Comparison of ENCODE assay signal across 10 mouse cellular contexts in genomic region chr3:101047586-101048275, GRCm38 (mm10). TPM values are rescaled to one million over a fixed set of nuclear protein-coding genes. Genes with fewer than 3 reads are reported as not detected.
DNase-seq lines count a peak whose midpoint lies in the region; ATAC-seq lines count a peak whose summit lies in the region.
"Had no signal": no experiment of that assay in that cellular context is flagged by ENCODE, and none has a peak within 500 bp of the region (broad histone marks: within the 10 kb centered on the region; RNA-seq: fewer than 3 reads in every experiment).

No protein-coding gene starts in this region.

- peaks cover 13% of the 10 kb centered on the region for H3K36me3 ChIP-seq in midbrain, embryonic 13.5 days
- H3K36me3 ChIP-seq in midbrain, embryonic 16.5 days (ENCODE audit: control insufficient read depth, insufficient read depth, low read length): peaks cover 5% of the 10 kb centered on the region; the same call in 1 of the 2 replicates
- peaks cover 5% of the 10 kb centered on the region for H3K36me3 ChIP-seq in hindbrain, embryonic 16.5 days (ENCODE audit: control insufficient read depth, insufficient read depth, low read length)

- H3K4me3 ChIP-seq in midbrain, embryonic 13.5 days (replicated peaks): no peak overlapping the region
- no peak overlapping the region for H3K4me3 ChIP-seq in midbrain, embryonic 16.5 days (ENCODE audit: low read depth, low read length)
- H3K4me3 ChIP-seq in hindbrain, embryonic 16.5 days (ENCODE audit: low read length): no peak overlapping the region
- H3K4me3 ChIP-seq: limb, embryonic 12.5 days had no signal

- 79% methylated on average over 15 of the region's 15 CpGs for WGBS in midbrain, embryonic 13.5 days
- WGBS in midbrain, embryonic 16.5 days: 76% methylated on average over 15 of the region's 15 CpGs
- 71% methylated on average over 15 of the region's 15 CpGs for WGBS in hindbrain, embryonic 16.5 days

- peak; percentile 24; the same call in 1 of the 2 replicates for ATAC-seq in midbrain, embryonic 13.5 days
- ATAC-seq in midbrain, embryonic 16.5 days: no peak
- ATAC-seq in hindbrain, embryonic 16.5 days: no peak

- H3K4me1 ChIP-seq in midbrain, embryonic 13.5 days (replicated peaks): peaks cover 12% of the 10 kb centered on the region
- no peaks in the 10 kb centered on the region for H3K4me1 ChIP-seq in midbrain, embryonic 16.5 days (ENCODE audit: control insufficient read depth, insufficient read depth, low read length)
- H3K4me1 ChIP-seq in hindbrain, embryonic 16.5 days (ENCODE audit: control insufficient read depth, insufficient read depth, low read depth, low read length): no peaks in the 10 kb centered on the region; the same call in 1 of the 2 replicates

- H3K9me3 ChIP-seq in midbrain, embryonic 13.5 days: no peaks in the 10 kb centered on the region
- H3K9me3 ChIP-seq in midbrain, embryonic 16.5 days (replicated peaks; ENCODE audit: control insufficient read depth, low read length, poor library complexity, severe bottlenecking): no peaks in the 10 kb centered on the region
- H3K9me3 ChIP-seq in hindbrain, embryonic 16.5 days (ENCODE audit: control insufficient read depth, low read length): no peaks in the 10 kb centered on the region
- H3K9me3 ChIP-seq: limb, embryonic 12.5 days had no signal

- no peak overlapping the region for H3K9ac ChIP-seq in midbrain, embryonic 13.5 days (replicated peaks)
- H3K9ac ChIP-seq in midbrain, embryonic 16.5 days (ENCODE audit: low read depth, low read length): no peak overlapping the region
- no peak overlapping the region for H3K9ac ChIP-seq in hindbrain, embryonic 16.5 days (ENCODE audit: low read depth, low read length)
- H3K9ac ChIP-seq: limb, embryonic 12.5 days had no signal

- H3K4me2 ChIP-seq in midbrain, embryonic 13.5 days (replicated peaks): no peak overlapping the region
- H3K4me2 ChIP-seq in midbrain, embryonic 16.5 days (ENCODE audit: low read length): no peak overlapping the region
- H3K4me2 ChIP-seq in hindbrain, embryonic 16.5 days (ENCODE audit: low read length): no peak overlapping the region
- H3K4me2 ChIP-seq: limb, embryonic 12.5 days had no signal

- H3K27ac ChIP-seq in midbrain, embryonic 13.5 days: no peak overlapping the region
- H3K27ac ChIP-seq in midbrain, embryonic 16.5 days (ENCODE audit: low read length): no peak overlapping the region
- no peak overlapping the region for H3K27ac ChIP-seq in hindbrain, embryonic 16.5 days (ENCODE audit: low read depth, low read length)
- H3K27ac ChIP-seq: limb, embryonic 12.5 days had no signal

- peak; percentile 86 to 90 for DNase-seq in adrenal gland, postnatal 36 days
- peak; percentile 48 to 75 for DNase-seq in gastrocnemius, postnatal 36 days
- DNase-seq in layer of hippocampus, postnatal 10 days (ENCODE audit: low spot score in 2 of 2): peak; percentile 34 to 62
- DNase-seq in ovary, postnatal 14 days (ENCODE audit: low spot score): peak; percentile 56
- DNase-seq in spleen, postnatal 36 days (ENCODE audit: low spot score in 2 of 2): no peak

- intact Hi-C loops in gastrocnemius, postnatal 36 days (cut with DNase I): no loop called here

- H3K27me3 ChIP-seq in midbrain, embryonic 13.5 days: no peaks in the 10 kb centered on the region
- H3K27me3 ChIP-seq in midbrain, embryonic 16.5 days (ENCODE audit: control insufficient read depth, insufficient read depth, low read depth, low read length): no peaks in the 10 kb centered on the region
- H3K27me3 ChIP-seq in hindbrain, embryonic 16.5 days (replicated peaks; ENCODE audit: control insufficient read depth, insufficient read depth, low read length): no peaks in the 10 kb centered on the region
- H3K27me3 ChIP-seq: limb, embryonic 12.5 days had no signal

RNA-seq across cellular contexts. Expression of gene Cd101, which starts 18.4 kb away (rescaled TPM):
- 0.06 TPM in 1 of 2 replicates, not detected in the other for polyA plus RNA-seq in midbrain, embryonic 13.5 days (2015; fragmentation: Nextera tagmentation; extraction: Ambion mirVana)
- not detected in 2 replicates for polyA plus RNA-seq in midbrain, embryonic 16.5 days (2015; fragmentation: Nextera tagmentation; extraction: Ambion mirVana)
- under 1 TPM; 0.10 to 0.20 TPM for total RNA-seq in adrenal gland, postnatal 36 days (2021)
- total RNA-seq in gastrocnemius, postnatal 36 days (2021): under 1 TPM in 1 of 2 experiments, not detected in 1; 0.15 TPM
- under 1 TPM; 0.27 to 0.42 TPM for total RNA-seq in layer of hippocampus, postnatal 10 days (2021)
- polyA plus RNA-seq in hindbrain, embryonic 16.5 days (2015; fragmentation: Nextera tagmentation; extraction: Ambion mirVana): 0.06 and 0.08 TPM in 2 replicates
- polyA plus RNA-seq: testis, adult 2 months had no signal

Comparison
In these comparisons a context has a peak if more than half of its experiments do, and no peak if none do; other contexts are left out.
1. DNase-seq: peak in adrenal gland, postnatal 36 days (2 of 2), gastrocnemius, postnatal 36 days (2 of 2), layer of hippocampus, postnatal 10 days (2 of 2) and ovary, postnatal 14 days (single experiment); none in spleen, postnatal 36 days (0 of 2).